Mouse (Mus musculus) adrenal gland (tissue): ENCODE results near the gene Gucy2d.

Experiments used
- intact Hi-C: fragments of 180-260 bp; cut with DNase I; formaldehyde crosslinking; loops from one replicate; pipeline ENCODE4 v1.15.1; 2025

Gucy2d gene

DNA sequence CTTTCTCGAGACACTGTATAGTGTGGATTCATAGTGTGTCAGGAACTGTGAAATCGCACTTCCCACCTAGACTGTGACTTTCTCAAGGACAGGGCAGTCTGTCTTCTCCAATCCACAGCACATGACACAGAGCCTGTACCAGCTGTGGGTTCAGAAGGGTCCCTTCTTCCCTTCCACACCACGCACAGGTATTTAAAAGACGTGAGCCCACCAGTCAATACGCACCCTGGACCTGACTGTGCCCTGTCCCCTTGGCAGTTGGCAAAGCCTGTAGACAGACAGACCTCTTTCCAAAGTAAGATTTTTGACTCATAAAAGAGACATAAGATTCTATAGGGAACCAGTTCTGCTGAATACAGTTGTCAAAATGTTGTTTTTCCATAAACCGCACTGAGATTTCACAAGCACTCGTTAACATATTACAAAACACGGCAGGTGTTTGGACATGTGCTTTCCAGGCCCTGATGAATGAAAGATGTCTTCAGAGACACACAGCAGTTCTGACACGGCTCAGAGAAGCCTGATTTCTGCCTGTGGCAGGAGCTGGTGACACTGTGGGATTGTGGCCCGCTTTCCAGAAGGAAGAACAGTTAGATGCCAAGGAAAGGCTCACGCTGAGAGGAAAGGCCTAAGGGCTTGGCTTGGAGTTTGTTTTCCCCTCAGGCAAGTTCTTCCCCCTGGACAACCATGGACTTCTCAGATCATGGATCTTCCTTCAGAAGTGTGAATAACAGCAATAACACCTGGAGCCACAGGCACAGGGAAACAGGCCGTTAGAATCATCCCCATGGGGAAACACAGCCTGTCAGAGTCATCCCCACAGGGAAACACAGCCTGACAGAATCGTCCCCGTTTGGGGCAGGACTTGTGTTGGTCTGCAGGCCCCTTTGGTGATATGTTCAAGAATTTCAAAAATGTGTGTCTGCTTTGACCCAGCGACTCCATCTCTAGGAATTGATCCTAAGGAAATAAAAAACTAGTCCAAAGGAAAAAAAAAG lies 71.0 kb downstream of the Gucy2d start:
- intact Hi-C loops = no loop called here

DNA sequence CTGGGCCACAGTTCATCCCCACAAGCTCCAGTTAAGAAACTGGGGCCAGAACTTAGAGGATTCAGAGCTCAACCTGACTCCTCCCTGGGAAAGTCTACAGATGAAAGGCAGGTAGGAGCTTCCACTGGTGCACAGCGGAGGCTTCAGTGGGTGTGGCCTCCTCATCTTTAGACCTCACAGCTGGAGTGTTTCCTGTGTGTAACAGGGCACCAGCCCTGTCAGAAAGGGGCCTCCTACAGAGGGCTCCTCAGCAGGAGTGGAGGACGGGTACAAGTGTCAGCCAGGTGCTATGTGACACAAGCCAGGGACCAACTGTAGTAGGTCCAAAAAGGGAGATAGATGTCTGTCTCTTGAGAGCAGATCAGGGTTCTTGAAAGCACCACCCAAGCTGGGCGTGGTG lies 73.0 kb downstream of the Gucy2d start:
- intact Hi-C loops = no loop called here

DNA sequence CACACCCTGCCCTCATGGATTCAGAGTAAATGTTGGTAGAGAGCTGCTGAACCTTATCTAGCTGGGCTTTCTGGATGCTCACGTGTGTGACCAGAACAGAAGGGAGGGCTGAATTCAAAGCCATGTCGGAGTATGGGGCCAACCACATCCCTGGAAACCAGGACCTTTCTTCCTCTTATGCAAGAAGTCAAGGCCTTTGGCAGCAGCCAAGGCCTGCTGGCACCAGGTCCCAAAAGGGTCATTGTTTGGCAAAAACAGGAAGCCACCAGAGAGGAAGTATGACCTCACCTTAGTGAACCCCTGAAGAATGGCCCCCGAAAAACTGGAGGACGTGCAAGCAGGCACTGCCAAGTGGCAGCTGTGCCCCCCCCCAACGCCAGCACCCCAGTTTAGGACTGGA lies 82.4 kb downstream of the Gucy2d start:
- intact Hi-C loops = no loop called here

DNA sequence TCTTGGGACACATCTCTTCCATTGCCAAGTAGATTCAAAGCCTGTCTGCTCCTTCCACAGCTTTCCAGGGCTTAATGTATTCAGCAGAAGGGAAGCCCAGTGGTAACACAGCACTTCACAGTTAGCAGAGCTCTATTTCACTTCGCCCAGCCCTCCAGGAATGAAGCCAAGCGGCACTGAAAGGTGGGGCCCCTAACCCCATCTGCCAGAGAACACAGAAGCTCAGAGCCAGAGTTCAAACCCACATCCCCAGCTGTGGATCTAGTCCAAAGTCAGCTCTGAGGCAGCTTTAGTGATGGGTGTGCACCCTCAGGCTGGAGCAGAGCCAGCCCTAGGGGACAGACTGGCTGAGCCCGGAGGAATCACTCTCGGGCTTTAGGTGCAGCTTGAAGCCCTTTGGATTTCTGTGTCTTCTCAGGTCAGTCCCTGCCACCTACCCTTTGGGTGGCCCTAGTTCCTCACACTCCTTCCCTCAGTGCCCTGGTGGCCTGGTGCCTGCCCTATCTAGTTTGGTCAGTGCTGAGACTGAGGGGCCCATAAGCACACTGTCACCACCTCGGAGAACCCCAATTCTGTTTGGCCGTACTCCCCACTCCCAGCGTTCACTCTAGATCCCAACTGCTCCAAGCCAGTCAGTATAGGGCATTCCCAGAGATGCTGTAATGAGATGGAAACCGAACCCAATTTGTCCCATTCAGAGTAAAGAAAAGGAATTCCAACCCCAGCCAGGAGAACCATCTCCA lies 83.0 kb downstream of the Gucy2d start:
- intact Hi-C loops = no loop called here

DNA sequence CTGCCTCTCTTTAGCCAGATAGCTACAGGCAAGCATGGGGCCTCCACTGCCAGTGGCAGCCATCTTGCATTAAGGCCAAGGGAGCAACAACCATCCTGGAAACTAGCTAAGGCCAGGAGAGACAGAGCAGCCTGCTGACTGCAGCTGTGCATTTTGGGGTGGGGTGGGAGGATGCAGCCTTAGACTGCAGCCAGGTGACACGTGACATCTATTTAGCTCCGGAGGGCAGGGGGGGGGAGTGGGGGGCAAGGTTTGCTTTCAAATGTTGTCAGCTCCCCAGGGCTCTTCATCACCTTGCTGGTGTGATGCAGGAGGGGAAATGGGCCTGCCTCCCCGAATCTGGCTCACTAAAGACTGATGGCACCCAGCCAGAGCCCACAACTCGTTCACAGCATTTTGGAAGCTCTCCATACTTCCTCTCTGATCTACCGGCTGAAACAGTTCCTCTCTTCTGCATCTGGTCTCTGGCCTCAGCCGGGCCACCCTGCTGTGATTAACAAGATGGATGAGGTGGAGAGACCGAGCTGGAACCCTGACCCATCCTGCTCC lies 83.7 kb downstream of the Gucy2d start:
- intact Hi-C loops = no loop called here

DNA sequence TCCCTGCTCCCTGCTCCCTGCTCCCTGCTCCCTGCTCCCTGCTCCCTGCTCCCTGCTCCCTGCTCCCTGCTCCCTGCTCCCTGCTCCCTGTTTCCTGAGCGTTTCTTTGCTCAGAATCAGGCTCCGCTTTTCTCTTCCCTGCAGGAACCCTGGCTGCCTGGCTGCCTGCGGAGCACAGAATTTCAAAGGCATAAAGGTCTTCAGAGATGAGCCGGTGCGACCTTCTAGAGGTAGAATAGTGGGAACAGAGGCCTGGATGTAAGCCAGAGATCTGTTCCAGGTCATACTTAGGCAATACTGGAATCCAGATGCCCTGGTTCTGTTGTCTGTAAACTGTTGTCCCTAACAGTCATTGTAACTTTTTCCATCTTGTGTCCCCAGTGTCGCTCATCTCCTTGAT lies 84.2 kb downstream of the Gucy2d start:
- intact Hi-C loops = no loop called here

DNA sequence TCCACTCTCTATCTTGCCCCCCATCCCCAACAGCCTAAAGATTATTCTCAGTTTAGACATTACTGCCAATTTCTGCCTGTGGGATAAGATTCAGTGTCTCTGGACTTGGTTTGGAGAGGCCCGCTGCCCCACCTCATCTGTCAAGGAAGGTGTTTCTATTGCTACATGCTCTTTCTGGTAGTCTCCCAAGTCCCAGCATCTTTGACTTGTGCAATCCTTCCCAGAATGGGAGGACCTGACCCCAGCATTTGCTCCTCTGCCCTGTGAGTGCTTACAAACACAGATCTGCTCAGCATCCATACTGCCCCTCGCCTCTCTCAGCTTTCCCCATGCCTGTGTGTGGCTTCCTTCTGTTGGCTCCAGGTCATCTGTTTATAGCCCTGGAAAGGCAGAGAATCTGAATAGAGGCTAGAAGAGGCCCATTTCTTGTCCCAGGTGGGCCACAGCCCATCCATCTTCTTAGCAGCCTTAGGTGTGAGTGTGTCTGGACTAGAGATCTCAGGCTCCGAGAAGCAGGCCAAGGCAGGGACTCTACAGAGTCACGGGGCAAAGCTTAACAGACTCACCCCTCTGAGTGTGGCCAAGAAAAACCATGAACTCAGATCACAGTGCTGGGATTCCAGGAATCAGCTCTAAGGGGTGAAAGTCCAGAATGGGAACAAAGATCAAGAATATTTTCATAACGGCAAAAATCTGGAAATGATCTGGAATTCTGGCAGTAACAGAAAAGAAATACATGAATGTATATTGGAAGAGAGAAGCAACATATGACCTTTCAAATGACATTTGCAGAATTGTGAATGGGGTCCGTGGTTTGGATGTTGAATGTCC lies 84.9 kb downstream of the Gucy2d start:
- intact Hi-C loops = no loop called here
